Mouse (Mus musculus): ENCODE results near the gene Lgr4. TPM values are rescaled to one million over a fixed set of nuclear protein-coding genes. Genes with fewer than 3 reads are reported as not detected.

Gene Lgr4
- polyA plus RNA-seq, 1 experiment from 2014 or later, result 20.8 TPM

- peak overlapping the region; percentile 46 to 59; a peak in 3 of 4 replicates for H3K27ac ChIP-seq (replicated peaks in 1 of 2; ENCODE audit: control insufficient read depth in 1 of 2, insufficient read depth in 1 of 2, low read depth in 2 of 2, low read length in 2 of 2)
- no peak for ATAC-seq (ENCODE audit: insufficient number of reproducible peaks, insufficient read depth, low FRiP score, low read depth)
Observed at GRCm38 (mm10) chr2:109929256-109929655, 11.8 kb downstream of the Lgr4 start.

DNA sequence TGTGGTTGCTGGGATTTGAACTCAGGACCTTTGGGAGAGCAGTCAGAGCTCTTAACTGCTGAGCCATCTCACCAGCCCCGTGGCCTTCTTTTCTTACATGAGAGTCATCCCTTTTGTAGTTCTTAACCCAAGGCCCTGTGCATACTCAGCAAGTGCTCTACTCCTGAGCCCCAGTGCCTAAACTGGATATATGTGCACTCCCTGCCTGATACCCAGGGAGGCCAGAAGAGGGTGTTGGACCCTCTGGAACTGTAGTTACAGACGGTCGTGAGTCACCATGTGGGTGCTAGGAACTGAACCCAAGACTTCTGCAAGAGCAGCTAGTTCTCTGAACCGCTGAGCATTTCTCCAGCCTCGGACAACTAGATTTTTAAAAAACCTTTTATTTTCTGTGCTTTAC, 12.9 kb downstream of the Lgr4 start:
- WGBS, result 96% methylated on average over 5 of the region's 5 CpGs
- no peak overlapping the region for H3K4me2 ChIP-seq (ENCODE audit: low read length)
- H3K4me3 ChIP-seq (ENCODE audit: control insufficient read depth in 1 of 2, insufficient read depth in 1 of 2, low read depth in 1 of 2, low read length in 2 of 2), result no peak overlapping the region
- H3K4me1 ChIP-seq (ENCODE audit: control insufficient read depth in 2 of 2, insufficient read depth in 2 of 2, low read length in 2 of 2), result peaks cover 15 to 34% of the 10 kb centered on the region in 2 experiments
- H3K27me3 ChIP-seq (ENCODE audit: control insufficient read depth, insufficient read depth, low read length), result no peaks in the 10 kb centered on the region
- peaks cover 12% of the 10 kb centered on the region for H3K36me3 ChIP-seq (ENCODE audit: control insufficient read depth, insufficient read depth, low read length)
- ATAC-seq (ENCODE audit: insufficient number of reproducible peaks, insufficient read depth, low FRiP score, low read depth), result no peak
- H3K27ac ChIP-seq (replicated peaks in 1 of 2; ENCODE audit: control insufficient read depth in 1 of 2, insufficient read depth in 1 of 2, low read depth in 2 of 2, low read length in 2 of 2), result no peak overlapping the region
- no peaks in the 10 kb centered on the region for H3K9me3 ChIP-seq (ENCODE audit: control insufficient read depth, low read length)
- no peak overlapping the region for H3K9ac ChIP-seq (ENCODE audit: low read length)

More at GRCm38 (mm10) chr2:109929256-109929655, 11.8 kb downstream of the Lgr4 start:
- Histone ChIP-seq H3K9ac (ENCODE audit: low read length) (no peak overlapping the region), H3K9me3 (ENCODE audit: control insufficient read depth, low read length) (no peaks in the 10 kb centered on the region), H3K36me3 (ENCODE audit: control insufficient read depth, insufficient read depth, low read length) (peaks cover 12% of the 10 kb centered on the region), H3K27me3 (ENCODE audit: control insufficient read depth, insufficient read depth, low read length) (no peaks in the 10 kb centered on the region), H3K4me1 (ENCODE audit: control insufficient read depth in 2 of 2, insufficient read depth in 2 of 2, low read length in 2 of 2) (peaks cover 15 to 28% of the 10 kb centered on the region in 2 experiments), H3K4me2 (ENCODE audit: low read length) (no peak overlapping the region), H3K4me3 (ENCODE audit: control insufficient read depth in 1 of 2, insufficient read depth in 1 of 2, low read depth in 1 of 2, low read length in 2 of 2) (no peak overlapping the region)
- WGBS, result 39% methylated on average over 3 of the region's 3 CpGs

GRCm38 (mm10) chr2:109930771-109931170, 13.3 kb downstream of the Lgr4 start:
- no peak overlapping the region for H3K27ac ChIP-seq (replicated peaks in 1 of 2; ENCODE audit: control insufficient read depth in 1 of 2, insufficient read depth in 1 of 2, low read depth in 2 of 2, low read length in 2 of 2)
- H3K27me3 ChIP-seq (ENCODE audit: control insufficient read depth, insufficient read depth, low read length), result no peaks in the 10 kb centered on the region
- peaks cover 8% of the 10 kb centered on the region for H3K36me3 ChIP-seq (ENCODE audit: control insufficient read depth, insufficient read depth, low read length)
- no peaks in the 10 kb centered on the region for H3K9me3 ChIP-seq (ENCODE audit: control insufficient read depth, low read length)
- no peak overlapping the region for H3K4me3 ChIP-seq (ENCODE audit: control insufficient read depth in 1 of 2, insufficient read depth in 1 of 2, low read depth in 1 of 2, low read length in 2 of 2)
- no peak overlapping the region for H3K9ac ChIP-seq (ENCODE audit: low read length)
- peaks cover 15 to 35% of the 10 kb centered on the region in 2 experiments for H3K4me1 ChIP-seq (ENCODE audit: control insufficient read depth in 2 of 2, insufficient read depth in 2 of 2, low read length in 2 of 2)
- no peak for ATAC-seq (ENCODE audit: insufficient number of reproducible peaks, insufficient read depth, low FRiP score, low read depth)
- WGBS, result 95% methylated on average over 4 of the region's 4 CpGs
- no peak overlapping the region for H3K4me2 ChIP-seq (ENCODE audit: low read length)

GRCm38 (mm10) chr2:109931978-109932780, 14.7 kb downstream of the Lgr4 start:
- no peak overlapping the region for H3K4me3 ChIP-seq (ENCODE audit: control insufficient read depth in 1 of 2, insufficient read depth in 1 of 2, low read depth in 1 of 2, low read length in 2 of 2)
- peak overlapping the region; percentile 31 for H3K4me2 ChIP-seq (ENCODE audit: low read length)
- WGBS, result 51% methylated on average over 13 of the region's 13 CpGs
- H3K27ac ChIP-seq (replicated peaks in 1 of 2; ENCODE audit: control insufficient read depth in 1 of 2, insufficient read depth in 1 of 2, low read depth in 2 of 2, low read length in 2 of 2), result peak overlapping the region in 1 of 2 experiments; percentile 39; a peak in 2 of 4 replicates
- H3K9me3 ChIP-seq (ENCODE audit: control insufficient read depth, low read length), result no peaks in the 10 kb centered on the region
- peaks cover 18 to 47% of the 10 kb centered on the region in 2 experiments for H3K4me1 ChIP-seq (ENCODE audit: control insufficient read depth in 2 of 2, insufficient read depth in 2 of 2, low read length in 2 of 2)
- H3K9ac ChIP-seq (ENCODE audit: low read length), result peak overlapping the region; percentile 38; the same call in 1 of the 2 replicates
- no peak; the same call in 1 of the 2 replicates for ATAC-seq (ENCODE audit: insufficient number of reproducible peaks, insufficient read depth, low FRiP score, low read depth)
- H3K27me3 ChIP-seq (ENCODE audit: control insufficient read depth, insufficient read depth, low read length), result no peaks in the 10 kb centered on the region
- 0 out of 2 replicates have a peak, but pooled peaks cover 2% of the 10 kb centered on the region for H3K36me3 ChIP-seq (ENCODE audit: control insufficient read depth, insufficient read depth, low read length)

- H3K9me3 ChIP-seq (ENCODE audit: control insufficient read depth, low read length), result no peaks in the 10 kb centered on the region
- WGBS, result 68% methylated on average over 3 of the region's 3 CpGs
- no peaks in the 10 kb centered on the region for H3K27me3 ChIP-seq (ENCODE audit: control insufficient read depth, insufficient read depth, low read length)
- H3K4me3 ChIP-seq (ENCODE audit: control insufficient read depth in 1 of 2, insufficient read depth in 1 of 2, low read depth in 1 of 2, low read length in 2 of 2), result no peak overlapping the region
- peaks cover 18 to 47% of the 10 kb centered on the region in 2 experiments for H3K4me1 ChIP-seq (ENCODE audit: control insufficient read depth in 2 of 2, insufficient read depth in 2 of 2, low read length in 2 of 2)
- ATAC-seq (ENCODE audit: insufficient number of reproducible peaks, insufficient read depth, low FRiP score, low read depth), result no peak
- H3K36me3 ChIP-seq (ENCODE audit: control insufficient read depth, insufficient read depth, low read length), result no peaks in the 10 kb centered on the region
- no peak overlapping the region for H3K9ac ChIP-seq (ENCODE audit: low read length)
- H3K27ac ChIP-seq (replicated peaks in 1 of 2; ENCODE audit: control insufficient read depth in 1 of 2, insufficient read depth in 1 of 2, low read depth in 2 of 2, low read length in 2 of 2), result no peak overlapping the region
- H3K4me2 ChIP-seq (ENCODE audit: low read length), result no peak overlapping the region
Observed at GRCm38 (mm10) chr2:109933151-109933550, 15.7 kb downstream of the Lgr4 start.

GRCm38 (mm10) chr2:109934086-109934485, 16.6 kb downstream of the Lgr4 start:
- Histone ChIP-seq H3K27me3 (ENCODE audit: control insufficient read depth, insufficient read depth, low read length) (no peaks in the 10 kb centered on the region), H3K9ac (ENCODE audit: low read length) (no peak overlapping the region), H3K4me3 (ENCODE audit: control insufficient read depth in 1 of 2, insufficient read depth in 1 of 2, low read depth in 1 of 2, low read length in 2 of 2) (no peak overlapping the region), H3K9me3 (ENCODE audit: control insufficient read depth, low read length) (no peaks in the 10 kb centered on the region), H3K4me2 (ENCODE audit: low read length) (no peak overlapping the region), H3K4me1 (ENCODE audit: control insufficient read depth in 2 of 2, insufficient read depth in 2 of 2, low read length in 2 of 2) (peaks cover 16 to 43% of the 10 kb centered on the region in 2 experiments), H3K36me3 (ENCODE audit: control insufficient read depth, insufficient read depth, low read length) (no peaks in the 10 kb centered on the region), H3K27ac (replicated peaks in 1 of 2; ENCODE audit: control insufficient read depth in 1 of 2, insufficient read depth in 1 of 2, low read depth in 2 of 2, low read length in 2 of 2) (no peak overlapping the region)
- ATAC-seq (ENCODE audit: insufficient number of reproducible peaks, insufficient read depth, low FRiP score, low read depth), result no peak
- WGBS, result 35% methylated on average over 4 of the region's 4 CpGs

DNA sequence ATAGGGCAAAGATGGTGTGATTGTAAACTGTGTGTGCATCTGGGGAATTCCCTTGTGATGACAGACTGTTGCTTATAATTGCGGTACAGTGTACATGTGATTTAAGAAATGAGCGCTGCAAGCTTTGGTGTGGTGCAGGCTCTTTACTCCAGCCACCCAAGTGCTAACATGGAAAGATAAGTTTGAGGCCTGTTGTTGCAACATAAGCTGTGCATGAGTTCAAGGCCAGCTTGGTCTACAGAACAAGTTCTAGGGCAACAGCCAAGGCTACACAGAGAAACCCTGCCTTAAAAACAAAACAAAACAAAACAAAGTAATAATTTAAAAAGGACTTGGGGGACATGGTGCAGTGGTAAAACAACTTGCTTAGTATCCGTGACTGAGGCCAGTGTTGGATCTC, 17.7 kb downstream of the Lgr4 start:
- WGBS, result 86% methylated on average over 3 of the region's 3 CpGs
- no peaks in the 10 kb centered on the region for H3K27me3 ChIP-seq (ENCODE audit: control insufficient read depth, insufficient read depth, low read length)
- no peak overlapping the region for H3K9ac ChIP-seq (ENCODE audit: low read length)
- ATAC-seq (ENCODE audit: insufficient number of reproducible peaks, insufficient read depth, low FRiP score, low read depth), result no peak
- no peaks in the 10 kb centered on the region for H3K9me3 ChIP-seq (ENCODE audit: control insufficient read depth, low read length)
- H3K36me3 ChIP-seq (ENCODE audit: control insufficient read depth, insufficient read depth, low read length), result no peaks in the 10 kb centered on the region
- H3K4me3 ChIP-seq (ENCODE audit: control insufficient read depth in 1 of 2, insufficient read depth in 1 of 2, low read depth in 1 of 2, low read length in 2 of 2), result no peak overlapping the region
- H3K27ac ChIP-seq (replicated peaks in 1 of 2; ENCODE audit: control insufficient read depth in 1 of 2, insufficient read depth in 1 of 2, low read depth in 2 of 2, low read length in 2 of 2), result no peak overlapping the region
- peaks cover 12 to 37% of the 10 kb centered on the region in 2 experiments for H3K4me1 ChIP-seq (ENCODE audit: control insufficient read depth in 2 of 2, insufficient read depth in 2 of 2, low read length in 2 of 2)
- H3K4me2 ChIP-seq (ENCODE audit: low read length), result no peak overlapping the region

Measured in heart, embryonic 14.5 days (tissue).